Mouse (Mus musculus) adrenal gland (tissue): Measurements from ENCODE around the gene L2hgdh.

Experiments
- intact Hi-C: fragments of 180-260 bp; cut with DNase I; formaldehyde crosslinking; loops from one replicate; pipeline ENCODE4 v1.15.1; 2025
- long read RNA-seq, 2 experiments: library from polyadenylated mRNA; unstranded; transcript quantifications; one replicate each; pipeline ENCODE4 v2.0.0; 2020; ENCODE audit warnings: borderline replicate concordance in 1 of 2; ENCODE audit not compliant: insufficient replicate concordance in 1 of 2

Gene L2hgdh
- long read RNA-seq, experiment 1, partial matches to known transcripts = 0 of 2 reads
- long read RNA-seq, experiment 1, other reads (novel, unspliced or antisense) = 0 of 2 reads
- long read RNA-seq, experiment 2, transcript L2hgdh-201 (10 exons, 3,340 nt) = major isoform, 7 of 9 reads
- long read RNA-seq, experiment 2, partial matches to known transcripts = 1 of 9 reads
- long read RNA-seq, experiment 2, other reads (novel, unspliced or antisense) = 1 of 9 reads

DNA sequence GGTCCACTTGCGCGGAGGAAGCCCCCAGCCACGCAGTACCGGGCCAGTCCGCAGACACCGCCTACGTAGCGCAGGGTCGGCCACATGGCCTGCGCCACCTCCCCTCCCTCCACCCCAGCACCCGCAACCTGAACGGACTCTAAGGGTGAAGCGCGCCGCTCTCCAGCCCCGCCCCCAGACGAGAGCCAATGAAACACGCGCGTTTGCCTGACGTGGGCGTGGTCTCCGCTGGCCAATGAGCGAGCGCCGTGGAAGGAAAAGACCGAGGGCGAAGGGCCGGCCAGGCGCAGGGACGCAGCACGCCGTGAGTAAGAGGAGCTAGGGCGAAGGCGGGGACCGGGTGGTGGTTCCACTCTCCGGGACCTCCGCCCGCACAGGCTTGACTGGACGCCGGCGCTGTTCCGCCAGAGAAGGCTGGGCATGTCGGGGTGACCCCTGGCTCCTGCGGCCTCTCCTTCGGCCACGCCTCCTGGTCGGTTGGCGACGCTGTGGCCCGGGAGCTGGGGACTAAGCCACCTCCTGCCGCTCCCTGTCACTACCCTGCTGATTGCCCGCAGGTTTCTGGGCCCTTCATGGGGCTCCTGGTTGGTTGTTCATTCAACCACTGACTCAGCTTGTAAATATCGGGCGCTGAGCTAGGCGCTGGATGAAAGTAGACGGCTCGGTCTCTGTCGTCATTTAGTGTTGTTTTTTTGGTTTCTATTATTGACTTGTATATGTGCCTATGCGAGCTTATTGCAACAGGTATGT lies at the start of gene L2hgdh, which contains the start of gene Atp5s:
L2hgdh (minus strand) TSS at position 163 of the 750 bp plus-strand sequence.
Atp5s (plus strand) TSS at position 240 of the 750 bp plus-strand sequence.
- intact Hi-C loops = no loop called here

DNA sequence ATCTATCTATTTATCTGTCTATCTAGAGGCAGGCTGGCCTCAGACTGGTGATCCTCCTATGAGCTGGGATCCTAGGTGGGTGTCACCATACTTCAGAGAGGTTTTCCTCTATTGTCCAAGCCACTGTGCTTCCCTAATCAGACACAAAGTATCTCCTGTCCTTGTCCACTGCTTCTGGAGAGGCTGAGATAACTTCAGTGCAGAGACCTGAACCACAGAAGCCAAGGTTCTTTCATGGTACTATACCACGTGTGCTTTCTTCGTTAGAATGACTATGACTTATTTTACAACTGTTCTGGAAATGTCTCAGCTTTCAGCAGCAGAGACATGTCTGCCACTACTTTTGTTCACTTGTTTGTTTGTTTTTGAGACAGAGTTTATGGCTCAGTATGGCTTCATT lies 44.2 kb upstream of the L2hgdh start:
- intact Hi-C loops = loop anchor here (5.0 kb wide), 1 partner anchor 43 kb away; no protein-coding TSS in a partner anchor

DNA sequence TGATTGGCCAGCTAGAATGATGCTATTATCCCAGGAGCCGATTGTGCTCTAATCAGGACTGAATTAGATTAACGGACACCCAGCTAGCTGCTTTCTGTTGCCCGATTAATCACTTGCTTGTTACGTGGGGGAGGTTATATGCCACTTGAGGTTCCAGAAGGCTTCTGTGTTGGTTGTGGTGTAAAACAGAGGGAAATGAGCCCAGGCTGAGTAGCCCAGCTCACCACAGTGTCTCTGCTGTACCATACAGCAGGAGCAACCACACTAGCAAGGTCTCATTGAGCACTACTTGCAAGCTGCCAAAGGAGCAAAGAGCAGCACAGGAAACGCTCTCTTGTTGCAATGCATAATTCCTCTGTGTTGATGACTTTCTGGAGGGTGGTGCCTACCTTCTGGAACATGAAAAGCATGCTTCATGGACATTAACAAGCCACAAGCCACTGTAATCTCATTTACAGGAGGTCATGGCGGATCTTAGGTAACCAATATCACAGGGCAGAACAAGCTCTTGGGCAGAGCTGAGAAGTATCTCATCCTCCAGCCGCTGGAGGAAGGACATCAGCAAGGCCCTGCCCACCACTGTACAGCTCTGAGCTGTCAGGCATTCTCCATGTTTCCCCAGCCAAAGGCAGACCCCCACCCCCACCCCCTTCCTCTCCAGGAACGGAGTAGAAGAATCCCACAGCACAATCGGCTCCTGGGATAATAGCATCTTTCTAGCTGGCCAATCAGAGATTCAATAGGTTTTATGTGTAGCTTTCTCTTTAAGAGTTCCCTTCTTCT lies 43.0 kb upstream of the L2hgdh start:
- intact Hi-C loops = loop anchor here (5.0 kb wide), 1 partner anchor 45 kb away; no protein-coding TSS in a partner anchor

DNA sequence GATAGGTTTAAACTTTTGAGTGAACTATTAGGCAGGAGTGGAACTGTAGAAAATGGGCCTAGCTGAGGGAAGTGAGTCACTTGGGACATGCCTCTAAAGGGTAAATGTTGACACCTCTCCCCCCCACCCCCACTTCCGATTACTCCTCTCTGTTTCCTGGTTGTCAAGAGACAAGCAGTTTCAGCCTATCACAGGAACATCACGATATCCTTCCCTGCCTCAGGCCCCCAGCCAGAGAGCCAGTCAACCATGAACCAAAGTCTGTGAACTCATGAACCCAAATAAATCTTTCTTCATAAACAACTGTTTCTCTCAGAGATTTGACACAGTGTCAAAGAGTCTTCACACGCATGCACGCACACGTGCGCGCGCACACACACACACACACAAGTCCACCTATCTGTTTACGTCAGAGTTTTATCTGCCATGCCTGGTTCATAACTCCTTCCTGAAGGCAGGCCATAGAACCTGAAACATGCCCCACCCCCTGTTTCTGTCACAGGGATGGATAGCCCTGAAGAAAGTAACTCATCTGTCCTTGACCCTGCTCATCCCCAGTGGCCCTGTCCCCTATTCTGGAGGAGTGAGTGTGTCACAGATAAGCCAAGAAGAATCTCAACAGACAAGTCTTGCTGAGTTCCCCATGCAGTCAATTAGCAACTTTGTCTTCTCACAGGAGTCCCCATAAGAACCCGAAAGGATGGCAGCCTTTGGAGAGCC lies 41.7 kb upstream of the L2hgdh start:
- intact Hi-C loops = loop anchor here (5.0 kb wide), 1 partner anchor 46 kb away; no protein-coding TSS in a partner anchor

DNA sequence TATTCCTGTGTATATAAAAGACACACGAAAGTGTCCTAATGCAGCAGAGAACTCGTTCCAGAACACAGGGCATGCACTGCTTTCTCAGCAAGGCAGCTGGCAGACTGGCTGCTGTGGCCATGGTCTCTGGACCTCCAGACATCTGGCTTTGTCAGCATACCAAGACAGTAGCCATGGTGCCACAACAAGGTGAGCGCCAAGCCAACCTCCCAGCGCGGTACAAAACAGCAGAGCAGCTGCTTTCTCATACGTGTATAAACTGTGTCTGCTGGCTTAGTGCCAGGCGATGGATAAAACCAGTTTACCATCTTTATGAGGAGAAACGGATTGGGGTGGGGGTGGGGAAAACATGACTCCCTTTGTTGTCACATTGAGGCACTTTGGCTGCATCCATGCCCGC lies 40.9 kb upstream of the L2hgdh start:
- intact Hi-C loops = loop anchor here (5.0 kb wide), 1 partner anchor 47 kb away; no protein-coding TSS in a partner anchor

DNA sequence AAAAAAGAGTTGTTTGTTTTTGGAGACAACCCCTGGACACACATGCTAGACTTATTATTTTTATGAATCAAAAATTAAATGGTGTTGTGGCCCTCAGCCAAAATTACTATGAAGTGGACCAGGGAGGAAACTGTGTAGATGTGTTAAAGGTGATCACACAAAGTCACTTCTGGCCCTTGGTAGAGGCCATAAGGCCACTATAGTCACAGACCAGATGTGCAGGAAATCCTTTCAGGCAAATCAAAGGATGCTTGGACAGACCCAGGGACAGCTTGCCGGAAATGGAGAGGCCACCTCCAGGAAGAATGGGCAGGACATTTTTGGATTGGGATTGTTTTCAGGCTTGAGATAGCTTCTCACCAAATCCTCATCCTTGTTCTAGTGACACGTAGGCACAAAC lies 36.9 kb upstream of the L2hgdh start:
- intact Hi-C loops = no loop called here

DNA sequence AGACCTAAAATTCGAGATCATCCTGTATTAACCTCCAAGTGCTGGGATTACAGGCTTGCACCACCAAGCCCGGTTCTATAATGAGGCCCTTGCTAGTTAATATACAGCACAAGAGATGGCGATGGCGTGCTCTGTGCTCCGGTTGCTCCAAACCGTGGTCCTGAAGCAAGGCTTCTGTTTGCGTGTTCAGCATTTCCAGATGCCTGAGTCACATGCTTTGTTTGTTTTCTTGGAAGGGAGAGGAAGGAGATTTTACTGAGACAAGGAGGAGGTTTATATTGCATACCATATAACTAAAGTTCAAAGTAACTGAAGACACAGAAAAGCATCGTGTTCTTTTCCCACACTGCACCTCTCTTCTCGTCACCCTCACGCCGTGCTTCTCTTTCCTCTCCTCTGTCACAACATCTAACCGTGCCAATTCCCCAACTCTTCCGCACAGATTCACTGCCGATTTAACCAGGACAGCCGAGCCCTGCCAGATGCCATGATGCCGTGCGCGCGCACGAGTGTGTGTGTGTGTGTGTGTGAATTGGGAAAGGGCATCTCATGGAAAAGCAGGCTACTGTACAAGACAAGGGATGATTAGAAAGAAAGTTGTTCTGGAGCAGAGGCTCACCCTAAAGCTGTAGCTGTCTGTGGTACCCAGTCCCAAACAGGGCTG lies 36.2 kb upstream of the L2hgdh start:
- intact Hi-C loops = no loop called here

DNA sequence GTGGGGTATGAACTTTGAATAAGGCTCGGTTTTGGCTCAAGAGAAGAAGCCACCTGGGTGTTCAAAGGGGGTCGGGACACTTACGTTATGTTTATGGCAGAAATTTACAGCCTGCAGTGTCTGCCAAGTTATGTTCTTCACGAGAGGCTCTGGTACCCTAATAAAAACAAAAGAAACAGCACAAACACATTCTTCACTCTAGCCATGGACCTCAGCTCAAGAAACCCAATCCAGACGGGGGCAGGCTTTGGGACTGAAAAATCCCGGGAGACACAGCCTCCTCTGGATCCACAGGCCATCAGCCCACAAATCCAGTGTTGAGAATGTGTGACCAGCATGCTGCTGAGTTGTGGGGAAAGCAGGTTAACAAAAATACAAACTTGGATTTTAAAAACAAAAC lies 35.3 kb upstream of the L2hgdh start:
- intact Hi-C loops = no loop called here

DNA sequence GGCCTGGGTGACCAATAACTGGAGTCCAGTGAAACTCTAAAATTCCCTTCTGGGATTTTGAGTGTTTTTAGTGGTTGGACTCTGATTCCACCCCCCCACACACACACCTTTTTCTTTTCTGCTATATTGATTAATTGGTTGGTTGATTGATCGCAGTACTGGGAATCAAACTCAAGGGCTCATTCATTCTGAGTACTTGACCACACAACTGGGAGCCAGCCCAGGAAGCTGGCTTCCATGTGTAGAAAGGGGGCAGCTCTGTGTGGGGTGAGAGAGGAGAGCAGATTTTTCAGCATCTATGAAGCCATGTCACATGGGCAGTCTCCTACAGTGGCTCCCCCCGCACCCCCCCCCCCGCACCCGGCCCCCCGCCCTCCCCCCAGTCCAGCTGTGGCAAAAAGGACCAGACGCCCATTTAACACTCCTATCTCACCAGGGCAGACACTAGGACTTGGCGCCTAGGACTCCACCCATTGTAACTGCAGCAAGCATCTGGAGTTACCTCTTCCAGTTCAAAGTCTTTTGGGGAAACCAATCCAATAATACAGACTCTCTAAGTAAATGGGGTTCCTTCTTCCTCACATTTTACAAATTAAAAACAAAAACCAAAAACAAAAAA lies 34.7 kb upstream of the L2hgdh start:
- intact Hi-C loops = loop anchor here (2.0 to 5.0 kb wide), 2 partner anchors 73 to 133 kb away; partner anchors contain the start of genes Atl1 and Map4k5

DNA sequence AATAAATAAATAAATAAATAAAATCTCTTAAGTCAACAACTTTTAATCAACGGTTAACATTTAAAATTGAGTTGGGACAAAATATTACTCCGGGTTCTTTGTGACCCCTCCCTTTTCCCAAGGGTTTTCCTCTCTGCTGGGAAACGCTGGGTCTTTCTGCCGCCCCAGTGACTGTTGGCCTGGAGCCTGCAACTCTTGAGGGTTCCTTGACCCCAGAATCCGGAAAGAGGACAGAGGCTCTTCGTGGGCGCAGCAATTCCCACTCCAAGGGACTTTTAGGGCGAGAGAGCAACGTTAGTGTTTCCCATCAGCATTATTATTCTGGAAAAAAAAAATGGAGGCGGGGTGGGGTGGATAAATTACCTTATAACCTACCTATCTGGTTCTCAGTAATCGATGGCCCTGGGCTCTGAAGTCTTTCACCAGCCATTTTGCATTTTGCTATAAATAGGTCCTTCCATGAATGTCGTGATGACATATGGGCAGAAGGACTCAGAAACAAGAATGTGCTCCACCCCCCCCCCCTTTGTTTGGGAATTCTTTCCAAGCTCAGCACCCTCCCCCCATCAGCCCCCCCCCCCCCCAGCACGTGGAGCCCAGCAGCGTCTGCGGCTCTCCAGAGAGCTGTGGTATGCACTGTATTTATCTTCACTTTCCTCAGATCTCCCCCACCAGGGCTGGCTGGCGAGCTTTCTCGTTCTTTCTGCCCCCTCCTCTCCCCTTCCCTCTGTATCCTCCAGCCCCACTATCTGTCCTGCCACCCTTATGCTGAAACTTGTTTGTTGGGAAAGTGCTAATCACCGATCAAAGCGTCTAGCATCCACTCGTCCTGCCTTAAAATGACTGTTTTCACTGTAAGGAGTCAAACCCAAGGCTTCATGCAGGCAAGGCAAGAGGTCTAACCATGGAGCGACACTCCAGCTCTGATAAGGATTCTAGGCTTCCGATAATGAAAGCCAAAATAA lies 33.8 kb upstream of the L2hgdh start:
- intact Hi-C loops = loop anchor here (2.0 to 5.0 kb wide), 2 partner anchors 74 to 134 kb away; partner anchors contain the start of genes Atl1 and Map4k5

DNA sequence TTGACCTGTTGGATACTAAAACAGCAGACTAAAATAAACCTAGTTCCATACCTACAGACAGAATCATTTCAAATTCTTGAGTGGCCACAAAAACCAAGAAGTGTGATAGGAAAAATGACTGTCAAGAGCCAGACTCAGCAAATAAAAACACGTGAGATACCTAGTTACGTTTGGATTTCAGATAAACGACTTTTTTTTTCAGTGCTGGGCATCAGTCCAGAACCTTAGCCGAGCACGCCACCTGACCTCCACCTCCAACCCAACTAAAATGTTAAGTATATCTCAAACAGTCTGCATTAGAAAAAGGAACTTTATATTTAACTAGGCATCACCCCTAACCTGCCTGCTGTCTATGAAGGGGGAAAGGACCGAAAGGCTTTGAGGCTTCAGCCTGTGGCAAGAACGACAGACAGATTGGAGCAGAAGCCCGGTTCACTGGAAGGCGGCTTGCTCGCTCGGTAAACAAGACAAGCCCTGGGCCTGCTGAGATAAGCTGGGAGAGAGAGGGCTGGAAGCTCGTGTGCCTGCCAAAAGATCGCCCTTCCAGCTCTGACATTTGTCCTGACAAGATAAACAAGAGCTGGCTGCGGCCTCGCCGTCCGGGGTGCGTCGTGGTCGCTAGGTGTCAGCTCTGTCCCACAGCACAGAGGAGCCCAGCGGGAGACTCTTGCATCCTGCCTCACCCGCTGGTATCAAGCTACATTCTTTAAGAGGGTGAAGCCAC lies 32.9 kb upstream of the L2hgdh start:
- intact Hi-C loops = loop anchor here (2.0 to 5.0 kb wide), 3 partner anchors 23 to 135 kb away; partner anchors contain the start of genes Atl1 and Map4k5

DNA sequence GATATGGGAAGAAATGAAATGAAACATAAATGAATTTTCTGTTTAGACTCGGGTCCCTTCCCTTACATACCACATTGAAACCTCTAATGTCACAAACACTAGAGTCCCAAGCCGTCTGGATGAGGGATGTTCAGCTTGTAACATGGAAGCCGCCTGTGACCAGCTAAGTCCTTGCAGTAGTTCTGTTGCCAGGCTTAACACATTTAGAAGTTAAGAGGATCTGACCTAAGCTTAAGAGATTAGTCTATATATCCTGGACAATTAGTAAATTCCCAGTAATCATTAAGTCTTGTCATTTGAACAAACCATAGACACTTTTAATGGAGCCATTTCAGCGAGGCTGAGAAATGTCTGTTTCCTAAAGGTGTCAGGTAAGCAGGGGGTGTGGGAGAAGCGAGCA lies 31.3 kb upstream of the L2hgdh start:
- intact Hi-C loops = loop anchor here (2.0 to 5.0 kb wide), 2 partner anchors 21 to 76 kb away; no protein-coding TSS in a partner anchor

DNA sequence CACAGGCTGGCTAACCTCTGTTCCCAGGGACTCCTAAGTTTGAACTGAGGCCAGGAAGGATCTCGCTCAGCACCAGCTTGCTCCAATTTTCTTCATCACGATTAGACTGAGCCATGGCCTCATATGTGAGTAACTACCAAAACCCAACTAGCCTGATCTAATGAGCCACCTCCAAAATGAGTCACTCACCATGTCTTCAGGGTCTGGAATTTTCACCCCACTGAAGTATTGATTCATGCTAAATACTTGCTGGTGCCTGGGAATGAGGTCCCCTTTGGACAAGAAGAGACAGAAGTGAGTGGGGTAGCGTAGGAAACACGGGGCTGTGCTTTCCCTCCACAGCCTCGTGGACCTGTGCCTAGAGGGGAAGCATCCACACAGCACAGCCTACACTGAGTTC lies 29.3 kb upstream of the L2hgdh start:
- intact Hi-C loops = no loop called here

DNA sequence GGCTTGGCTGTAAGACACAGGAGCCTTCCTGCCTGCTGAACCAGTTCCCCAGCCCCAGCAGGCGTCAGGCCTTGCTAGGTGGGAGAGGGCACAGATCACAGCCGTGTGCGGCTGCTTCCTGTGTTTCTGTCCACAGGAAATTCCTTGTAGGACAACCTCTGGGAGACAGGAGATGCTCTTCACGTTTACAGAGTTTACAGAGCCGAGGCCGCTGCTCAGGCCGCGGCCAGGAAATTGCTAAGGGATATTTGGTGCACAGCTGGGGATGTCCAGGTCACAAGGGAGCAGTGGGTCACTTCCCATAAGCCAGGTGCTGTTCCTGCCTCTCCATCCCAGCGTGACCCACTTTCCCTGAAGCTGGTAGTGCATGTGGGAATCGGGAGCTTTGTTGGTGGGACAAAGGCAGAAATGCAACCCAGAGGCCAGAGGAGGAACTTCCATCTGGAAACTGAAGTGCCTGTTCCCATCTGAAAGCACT lies 27.2 kb upstream of the L2hgdh start:
- intact Hi-C loops = no loop called here

DNA sequence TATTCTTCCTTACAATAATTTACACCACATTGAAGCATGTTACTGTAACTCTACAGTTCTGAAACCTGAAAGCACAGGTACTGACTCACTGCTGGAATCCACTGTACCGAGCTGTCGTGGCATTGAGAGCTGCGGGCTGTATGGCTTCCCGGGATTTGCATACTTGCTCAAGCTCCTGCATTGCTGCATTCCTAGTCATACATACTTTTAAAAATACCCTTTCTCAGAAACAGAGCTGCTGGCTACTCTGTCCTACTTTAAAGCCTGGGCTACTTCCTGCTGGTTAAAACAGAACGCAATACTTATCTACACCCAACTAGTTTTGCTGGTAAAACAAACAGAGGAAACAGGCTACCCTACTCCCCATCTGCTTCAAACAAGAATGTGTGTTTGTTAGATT lies 19.5 kb upstream of the L2hgdh start:
- intact Hi-C loops = no loop called here

DNA sequence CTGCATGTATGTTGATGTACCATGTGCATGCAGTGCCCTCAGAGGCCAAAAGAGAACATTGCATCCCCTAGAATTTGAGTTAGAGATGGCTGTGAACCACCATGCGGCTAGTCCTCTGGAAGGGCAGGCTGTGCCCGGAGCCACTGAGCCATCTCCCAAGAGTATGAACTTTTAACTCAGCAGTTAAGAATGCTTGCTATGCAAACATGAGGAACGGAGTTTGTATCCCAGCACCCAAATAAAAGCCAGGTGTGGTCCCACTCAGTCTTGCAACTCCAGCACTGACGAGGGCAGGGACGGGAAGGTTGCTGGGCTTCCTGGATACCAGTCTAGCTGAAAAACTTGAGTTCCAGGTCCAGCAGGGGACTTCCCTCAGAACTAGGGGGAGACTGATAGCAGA lies 17.3 kb upstream of the L2hgdh start:
- intact Hi-C loops = no loop called here

DNA sequence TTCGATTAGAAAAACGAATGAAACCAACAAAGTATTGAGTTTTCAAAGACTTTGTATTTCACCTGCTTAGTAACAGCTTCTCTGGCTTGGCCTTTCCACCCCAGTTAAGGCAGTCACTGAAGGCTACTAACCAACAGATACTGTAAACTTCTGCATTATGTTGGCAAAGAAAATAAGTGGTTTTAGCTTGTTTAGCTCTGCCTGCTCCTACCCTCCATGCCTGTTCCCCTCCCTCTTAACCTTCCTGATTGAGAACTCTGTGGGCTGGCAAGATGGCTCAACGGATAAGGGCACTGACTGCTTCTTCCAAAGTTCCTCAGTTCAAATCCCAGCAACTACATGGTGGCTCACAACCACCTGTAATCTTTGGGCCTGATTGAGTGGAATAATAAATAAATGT lies 9.2 kb upstream of the L2hgdh start:
- intact Hi-C loops = loop anchor here (2.0 kb wide), 2 partner anchors 23 to 157 kb away; no protein-coding TSS in a partner anchor

DNA sequence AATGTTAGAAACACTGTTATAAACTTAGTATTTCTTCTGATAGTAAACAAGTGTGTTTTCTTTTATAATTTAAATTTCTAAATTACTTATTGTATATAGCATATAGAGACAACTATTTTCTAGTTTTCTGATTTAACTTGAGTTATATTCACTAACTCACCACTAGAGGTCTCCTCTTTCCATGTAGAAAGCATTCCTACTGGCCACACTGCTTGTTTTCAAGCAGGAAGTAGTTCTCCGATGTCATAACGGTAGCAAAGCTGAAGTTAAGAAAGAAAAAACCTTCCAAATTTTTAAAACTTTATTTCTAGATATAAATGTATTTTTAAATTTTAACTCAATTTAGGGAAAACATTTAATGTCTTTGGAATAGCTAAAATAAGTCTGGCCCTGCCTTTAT lies 8.8 kb upstream of the L2hgdh start:
- intact Hi-C loops = no loop called here
